Mouse (Mus musculus) brain, embryonic 18.5 days (tissue): ENCODE measurements around the gene Serpine1.
"Not testable (repeated sequence)": the region's sequence is repeated elsewhere in the genome, so short reads cannot be mapped to it uniquely, and the experiment has no call there.

Experiments used
- DNase-seq: peaks from one replicate; pipeline ENCODE4 v3.0.0-alpha.2; 2012; ENCODE audit warnings: low read depth, low spot score

The Serpine1 gene

DNA sequence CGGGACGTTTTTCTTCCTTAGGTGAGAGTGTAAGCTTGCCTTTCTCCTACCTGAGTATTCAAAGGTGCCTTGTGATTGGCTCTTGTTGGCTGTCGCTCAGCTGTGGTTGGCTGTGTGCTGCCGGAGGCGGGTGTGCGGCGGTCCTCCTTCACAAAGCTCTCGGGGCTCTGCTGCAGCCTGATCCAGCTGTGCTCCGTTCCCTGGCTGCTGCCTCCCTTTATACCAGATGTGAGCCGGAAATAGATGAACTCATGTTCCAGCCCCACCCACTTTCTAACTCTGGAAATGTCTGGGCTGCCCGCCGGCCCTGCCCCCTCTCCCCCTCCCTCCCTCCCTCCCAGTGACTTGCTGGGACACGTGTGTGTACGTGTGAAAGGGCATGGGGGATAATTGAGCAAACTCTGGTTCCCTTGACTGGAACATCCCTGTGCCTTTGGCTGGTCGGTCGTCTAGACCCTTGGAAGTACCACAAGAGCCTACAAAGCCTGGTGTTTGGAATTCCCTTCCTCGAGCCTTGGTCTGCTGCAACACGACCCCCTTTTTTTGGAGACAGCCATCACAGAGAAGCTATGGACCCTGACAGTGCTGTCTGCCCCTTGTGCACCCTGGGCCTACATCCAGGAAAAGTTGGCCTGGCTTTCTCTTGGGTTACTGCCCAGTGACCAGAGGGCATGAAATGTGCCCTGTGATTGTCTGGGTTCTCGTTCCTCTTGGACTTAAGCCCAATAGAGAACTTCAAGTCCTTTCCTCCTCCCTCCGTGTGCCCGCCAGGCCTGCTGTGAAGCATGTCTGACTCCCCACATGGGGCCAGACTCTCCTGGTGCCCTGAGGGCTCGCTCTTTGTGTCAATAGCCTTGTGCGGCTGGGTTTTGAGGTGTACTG is at the start of gene Serpine1:
Gene Serpine1 (minus strand): TSS at position 190 of the 882 bp plus-strand sequence.
- DNase-seq = no peak

DNA sequence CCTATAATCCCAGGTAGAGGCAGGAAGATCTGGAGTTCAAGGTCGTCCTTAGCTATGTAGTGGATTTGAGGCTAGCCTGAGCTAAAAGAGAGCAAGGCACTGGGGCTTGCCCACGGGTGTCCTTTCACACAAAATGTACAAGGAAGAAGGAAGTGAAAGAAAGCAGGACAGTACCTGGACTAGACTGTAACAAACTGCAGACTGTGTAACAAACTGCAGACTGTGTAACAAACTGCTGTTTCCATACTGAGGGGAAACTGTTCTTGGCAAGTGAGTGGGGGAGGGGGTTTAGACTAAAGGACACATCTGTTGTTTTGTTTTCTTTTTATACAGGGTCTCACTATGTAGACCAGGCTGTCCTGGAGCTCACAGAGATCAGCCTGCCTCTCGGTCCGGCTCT is 49.2 kb upstream of the Serpine1 start:
- no peak for DNase-seq

DNA sequence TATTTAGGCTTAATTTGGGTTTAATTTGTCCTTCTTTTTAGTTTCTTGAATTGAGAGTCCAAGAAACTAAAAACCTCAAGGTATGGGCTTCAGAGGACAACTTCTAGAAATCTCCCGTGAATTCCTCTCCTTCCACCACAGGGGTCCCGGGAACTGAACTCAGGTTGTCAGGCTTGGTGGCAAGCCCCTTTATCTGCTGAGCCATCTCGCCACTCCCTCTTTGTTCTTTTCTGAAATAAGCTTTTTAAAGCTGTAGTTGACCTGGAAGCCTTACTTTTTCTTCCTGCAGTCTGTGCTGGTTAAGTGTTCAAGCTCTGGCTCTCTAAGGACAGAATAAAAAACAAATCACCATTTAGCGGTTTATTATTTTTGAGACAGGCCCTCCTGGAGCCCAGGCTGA is 46.8 kb upstream of the Serpine1 start:
- no peak for DNase-seq

DNA sequence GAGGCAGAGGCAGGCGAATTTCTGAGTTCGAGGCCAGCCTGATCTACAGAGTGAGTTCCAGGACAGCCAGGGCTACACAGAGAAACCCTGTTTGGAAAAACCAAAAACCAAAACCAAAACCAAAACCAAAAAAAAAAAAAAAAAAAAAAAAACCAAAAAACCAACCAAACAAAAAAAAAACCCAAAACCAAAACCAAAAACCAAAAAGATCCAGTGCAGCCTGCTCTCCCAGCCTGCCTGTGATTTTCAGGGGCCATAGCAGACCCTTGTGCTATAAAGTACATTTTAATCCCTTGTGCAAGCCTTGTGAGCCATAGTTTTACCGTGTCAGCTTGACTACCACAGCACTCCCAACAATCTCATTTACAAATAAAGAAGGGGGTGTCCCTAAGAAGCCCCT is 45.9 kb upstream of the Serpine1 start:
- DNase-seq = not testable (repeated sequence)

DNA sequence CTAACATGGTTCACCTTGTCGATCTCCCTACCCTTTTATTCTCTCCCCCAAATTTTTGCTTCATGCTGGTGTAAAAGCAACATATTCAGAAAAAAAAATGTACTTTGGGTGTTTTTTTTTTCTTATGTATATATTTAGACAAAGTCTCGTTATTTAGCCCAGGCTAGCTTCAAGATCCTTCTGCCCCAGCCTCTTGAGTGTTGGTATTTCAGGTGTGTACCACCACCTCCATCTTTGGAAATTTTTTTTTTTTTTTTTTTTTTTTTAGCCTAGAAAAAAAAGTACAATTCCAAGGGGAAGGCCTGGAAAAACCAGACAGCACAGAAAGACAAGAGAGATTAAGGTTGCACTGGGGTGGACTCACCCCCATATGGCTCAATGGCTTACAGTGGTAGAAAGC is 44.9 kb upstream of the Serpine1 start:
- DNase-seq = no peak

DNA sequence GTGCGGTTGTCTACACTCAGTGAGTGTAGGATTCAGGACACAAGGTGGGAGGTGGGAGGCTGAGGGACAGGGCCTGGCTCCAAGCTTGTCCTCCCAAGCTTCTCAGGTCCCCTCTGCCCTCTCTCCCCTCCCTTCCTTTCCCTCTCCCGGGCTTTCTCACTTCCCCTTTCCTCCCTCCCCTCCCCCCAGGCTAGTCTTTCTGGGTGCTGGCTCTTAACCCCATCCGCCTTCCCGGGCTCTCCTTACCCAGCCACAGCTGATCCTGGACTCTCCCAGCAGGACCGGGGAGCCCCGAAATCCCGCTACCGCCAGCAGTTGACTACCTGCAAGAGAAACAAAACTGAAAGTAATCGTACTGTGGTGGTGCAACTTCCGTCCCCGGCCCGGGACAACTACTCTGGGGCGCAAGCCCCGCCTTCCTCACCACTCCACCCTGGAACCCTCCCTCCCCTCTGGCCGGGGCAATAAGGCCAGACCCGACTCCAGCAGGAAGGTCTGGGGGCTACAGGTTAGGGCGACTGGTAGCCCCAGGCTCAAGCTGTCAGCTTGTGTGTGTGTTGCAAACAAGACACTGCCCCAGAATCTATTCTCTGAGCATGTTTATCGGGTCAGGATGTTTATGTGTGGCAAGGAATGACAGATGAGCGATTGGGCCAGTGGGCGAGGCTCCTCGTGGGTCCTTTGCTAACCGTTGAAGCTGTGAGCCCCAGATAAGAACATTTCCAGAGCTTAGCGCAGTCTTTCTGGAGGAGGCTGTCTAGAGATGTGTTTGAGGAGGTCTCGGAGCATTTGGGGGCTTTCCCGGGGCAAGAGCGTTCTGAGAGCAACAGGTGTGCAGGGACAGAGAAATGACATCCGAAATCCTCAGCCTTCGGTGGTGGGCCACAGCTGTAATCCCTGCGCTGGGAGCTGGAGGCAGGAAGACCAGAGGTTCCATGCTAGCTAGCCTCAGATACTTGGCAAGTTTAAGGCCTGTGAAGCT is 44.1 kb upstream of the Serpine1 start, which contains the start of gene Trim56:
Gene Trim56 (minus strand): TSS at position 344 of the 982 bp plus-strand sequence.
- DNase-seq = no peak

DNA sequence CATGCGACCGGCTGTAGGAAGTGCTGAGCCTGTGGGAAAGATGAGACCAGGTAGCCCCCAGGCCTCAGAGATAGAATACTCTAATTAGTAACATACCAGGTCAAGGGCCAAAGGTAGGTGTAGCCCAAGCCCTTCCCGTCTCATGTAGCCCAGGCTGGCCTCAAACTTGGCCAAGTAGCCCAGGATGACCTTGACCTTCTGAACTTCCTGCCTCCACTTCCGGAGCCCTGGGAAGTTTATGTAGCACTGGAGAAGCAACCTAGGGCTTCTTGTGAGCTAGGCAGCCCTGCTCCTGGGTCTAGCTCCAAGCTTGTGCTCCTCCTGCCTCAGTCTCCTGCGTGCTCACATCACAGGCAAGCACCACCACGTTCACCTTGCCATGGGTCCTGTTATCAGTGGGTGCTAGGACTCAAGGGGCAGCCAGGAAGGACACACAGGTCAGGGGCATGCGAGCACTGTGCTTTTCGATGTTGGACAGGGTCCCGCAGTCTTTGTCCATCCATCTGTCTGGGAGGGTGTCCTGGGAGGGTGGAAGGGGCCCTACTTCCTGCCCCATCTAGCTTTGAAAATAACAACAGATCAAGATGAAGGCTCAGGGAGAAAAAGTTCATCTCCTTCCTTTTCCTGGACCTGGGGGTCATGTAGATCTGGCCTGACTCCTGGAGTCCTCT is 43.0 kb upstream of the Serpine1 start:
- no peak for DNase-seq

DNA sequence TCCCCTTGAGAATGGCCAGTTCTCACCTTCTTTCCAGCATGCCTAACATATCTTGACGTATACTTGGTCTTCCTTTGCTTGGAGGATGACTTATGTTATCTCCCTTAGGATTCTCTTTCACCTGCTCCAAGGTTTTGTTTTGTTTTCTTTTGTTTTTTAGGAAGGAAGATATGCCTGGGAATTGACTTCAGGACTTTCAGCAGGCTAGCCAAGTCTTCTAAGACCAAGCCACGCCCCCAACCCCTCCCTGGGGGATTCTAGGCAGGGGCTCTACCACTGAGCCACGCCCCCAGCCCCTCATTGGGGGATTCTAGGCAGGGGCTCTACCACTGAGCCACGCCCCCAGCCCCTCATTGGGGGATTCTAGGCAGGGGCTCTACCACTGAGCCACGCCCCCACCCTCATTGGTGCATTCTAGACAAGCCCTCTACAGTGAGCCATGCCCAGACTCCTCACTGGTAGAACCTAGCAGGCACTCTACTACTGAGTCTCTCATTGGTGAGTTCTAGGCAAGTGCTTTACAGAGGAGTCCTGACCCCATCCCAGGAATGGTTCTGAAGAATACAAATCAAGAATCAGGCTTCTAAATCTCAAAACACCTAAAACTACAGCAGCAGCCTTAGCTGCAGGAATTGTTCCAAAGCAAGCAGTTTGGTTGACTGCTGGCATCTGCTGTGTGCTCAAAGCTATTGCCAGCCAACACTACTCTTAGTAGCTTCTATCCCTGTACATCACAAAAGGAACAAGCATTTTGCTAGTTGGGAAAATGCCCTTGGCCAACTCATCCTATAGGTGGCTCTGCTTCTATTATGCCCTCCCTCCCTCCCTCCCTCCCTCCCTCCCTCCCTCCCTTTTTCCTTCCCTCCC is 39.7 kb upstream of the Serpine1 start:
- DNase-seq = no peak

DNA sequence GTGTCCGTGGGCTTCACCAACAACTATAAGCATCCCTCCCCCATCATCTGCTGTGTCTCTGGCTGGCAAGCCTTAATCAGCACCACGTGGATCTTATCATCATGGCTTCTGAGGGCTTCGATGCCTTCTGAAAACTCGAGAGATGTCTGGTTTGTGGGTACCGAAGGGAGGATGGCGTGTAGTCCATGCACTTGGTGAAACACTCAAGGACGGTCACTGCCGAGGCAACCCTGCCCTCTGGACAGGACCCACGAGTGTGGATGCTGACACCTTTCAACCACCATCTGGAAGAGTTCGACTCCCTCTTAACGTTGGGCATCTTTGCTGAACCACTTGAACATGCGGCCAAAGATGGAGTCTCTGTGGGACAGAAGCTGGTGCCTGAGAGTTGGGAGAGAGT is 38.8 kb upstream of the Serpine1 start:
- no peak for DNase-seq

DNA sequence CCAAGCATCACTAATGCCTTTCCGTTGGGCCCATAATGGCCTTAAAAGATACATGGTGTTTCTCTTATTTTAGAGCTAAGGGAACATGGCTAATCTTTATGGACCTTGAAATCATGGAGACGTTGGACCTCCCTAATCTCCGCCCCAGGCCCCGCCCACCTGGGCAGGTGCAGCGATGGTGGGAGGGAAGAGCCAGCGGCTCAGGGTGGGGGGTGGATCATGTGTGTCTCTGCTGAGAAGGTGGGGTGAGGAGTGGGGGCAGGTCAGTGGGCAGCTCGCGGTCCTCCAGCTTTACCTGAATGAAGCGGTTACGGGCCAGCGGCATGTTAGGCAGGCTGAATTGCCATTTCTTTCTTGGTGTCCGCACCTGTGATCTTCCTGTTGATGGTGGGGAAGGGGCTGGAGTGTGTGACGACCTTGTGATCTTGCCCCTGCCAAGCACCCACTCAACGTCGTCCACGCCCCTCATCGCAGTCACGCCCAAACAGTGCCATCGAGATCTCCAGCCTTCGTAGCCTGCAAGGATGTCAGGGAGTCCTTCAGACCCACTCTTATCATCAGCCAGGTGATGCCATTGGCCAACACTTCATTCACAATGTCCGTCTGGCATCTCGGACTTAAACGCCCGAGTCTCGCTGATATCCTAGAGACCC is 38.0 kb upstream of the Serpine1 start:
- DNase-seq = no peak

DNA sequence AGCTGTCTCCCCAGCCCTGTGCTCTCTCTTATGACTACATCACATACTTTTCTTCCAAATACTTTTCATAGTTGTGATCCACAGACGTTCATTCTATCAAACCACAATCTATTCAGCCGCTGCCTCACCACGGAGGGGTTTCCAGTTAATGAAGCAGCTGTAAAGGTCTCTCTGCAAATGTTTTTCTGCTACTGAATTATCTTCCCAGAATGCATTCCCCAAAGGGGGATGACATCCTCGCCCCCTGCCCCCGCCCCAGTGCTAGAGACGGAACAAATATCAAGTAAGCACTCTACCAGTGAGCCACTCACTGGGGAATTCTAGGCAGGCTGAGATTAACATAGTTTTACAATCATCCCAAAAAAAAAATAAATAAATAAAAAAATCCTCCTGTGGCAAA is 36.0 kb upstream of the Serpine1 start:
- DNase-seq = no peak

DNA sequence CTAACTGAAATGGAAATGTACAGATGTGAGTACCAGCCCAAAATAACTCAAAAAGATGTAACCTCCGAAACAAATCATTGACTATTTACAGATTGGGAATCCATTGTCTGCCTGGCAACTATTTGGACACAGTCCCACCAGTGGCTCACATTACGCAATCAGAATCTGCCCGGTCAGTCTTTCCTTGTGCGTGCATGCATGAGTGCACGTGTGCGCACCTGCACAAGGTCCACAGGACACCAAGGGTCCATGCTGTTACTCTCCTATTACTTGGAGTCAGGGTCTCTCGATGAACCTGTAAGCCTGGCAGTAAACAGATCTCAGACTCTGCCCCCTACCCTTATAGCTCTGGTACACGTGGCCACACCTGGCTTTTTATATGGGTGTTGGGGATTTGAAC is 35.6 kb upstream of the Serpine1 start:
- DNase-seq = no peak

DNA sequence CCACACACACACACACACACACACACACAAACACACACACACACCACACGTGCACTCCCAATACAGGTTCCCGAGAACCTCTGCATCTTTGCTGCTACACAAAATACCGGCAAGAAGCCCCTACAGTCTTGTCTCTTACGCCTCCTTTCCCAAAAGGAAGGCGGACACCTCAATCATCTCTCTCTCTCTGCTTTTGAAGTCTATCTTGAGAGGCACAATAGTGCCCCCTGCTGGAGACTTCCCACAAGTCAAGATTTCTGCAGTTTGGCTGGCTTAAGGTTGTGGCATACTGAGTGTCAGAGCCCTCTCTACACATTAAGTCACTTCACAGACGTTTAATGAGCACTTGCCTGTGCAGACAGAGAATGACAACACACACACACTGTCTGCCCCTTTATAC is 35.0 kb upstream of the Serpine1 start:
- DNase-seq = peak; percentile 70

DNA sequence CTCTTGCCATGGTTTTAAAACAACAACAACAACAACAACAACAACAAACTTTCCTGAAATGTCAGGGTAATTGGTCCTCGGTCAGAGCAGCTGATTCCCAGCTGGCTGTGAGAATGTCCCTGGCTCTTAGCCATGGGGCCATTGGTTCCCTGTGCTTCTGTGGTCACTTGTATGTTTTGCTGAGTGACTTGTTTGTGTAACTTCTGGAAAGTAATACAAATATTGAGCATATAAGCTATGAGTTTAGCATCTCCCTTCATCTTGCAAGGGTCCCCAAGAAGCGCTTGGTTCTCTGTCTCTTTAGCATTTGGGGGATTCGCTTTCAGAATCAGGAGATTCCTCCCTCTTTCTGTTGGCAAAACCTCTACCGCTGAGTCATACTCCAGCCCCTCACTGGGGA is 34.4 kb upstream of the Serpine1 start:
- DNase-seq = no peak

DNA sequence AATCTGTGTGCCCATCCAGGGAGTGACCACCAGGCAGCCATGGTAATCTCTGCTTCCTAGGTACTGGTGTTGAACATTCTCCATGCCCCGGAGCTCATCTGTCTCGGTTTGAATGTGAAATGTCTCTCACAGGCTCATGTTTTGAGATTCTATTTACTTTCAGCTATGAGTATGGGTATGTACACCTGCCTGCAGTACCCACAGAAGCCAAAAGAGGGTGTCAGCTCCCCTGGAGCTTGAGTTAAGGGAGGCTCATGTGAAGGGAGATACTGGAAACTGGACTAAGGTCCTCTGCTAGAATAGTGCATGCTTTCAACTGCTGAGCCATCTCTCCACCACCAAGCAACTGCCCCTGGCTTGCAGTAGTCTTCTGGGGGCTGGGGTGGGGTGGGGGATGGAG is 31.9 kb upstream of the Serpine1 start:
- no peak for DNase-seq

DNA sequence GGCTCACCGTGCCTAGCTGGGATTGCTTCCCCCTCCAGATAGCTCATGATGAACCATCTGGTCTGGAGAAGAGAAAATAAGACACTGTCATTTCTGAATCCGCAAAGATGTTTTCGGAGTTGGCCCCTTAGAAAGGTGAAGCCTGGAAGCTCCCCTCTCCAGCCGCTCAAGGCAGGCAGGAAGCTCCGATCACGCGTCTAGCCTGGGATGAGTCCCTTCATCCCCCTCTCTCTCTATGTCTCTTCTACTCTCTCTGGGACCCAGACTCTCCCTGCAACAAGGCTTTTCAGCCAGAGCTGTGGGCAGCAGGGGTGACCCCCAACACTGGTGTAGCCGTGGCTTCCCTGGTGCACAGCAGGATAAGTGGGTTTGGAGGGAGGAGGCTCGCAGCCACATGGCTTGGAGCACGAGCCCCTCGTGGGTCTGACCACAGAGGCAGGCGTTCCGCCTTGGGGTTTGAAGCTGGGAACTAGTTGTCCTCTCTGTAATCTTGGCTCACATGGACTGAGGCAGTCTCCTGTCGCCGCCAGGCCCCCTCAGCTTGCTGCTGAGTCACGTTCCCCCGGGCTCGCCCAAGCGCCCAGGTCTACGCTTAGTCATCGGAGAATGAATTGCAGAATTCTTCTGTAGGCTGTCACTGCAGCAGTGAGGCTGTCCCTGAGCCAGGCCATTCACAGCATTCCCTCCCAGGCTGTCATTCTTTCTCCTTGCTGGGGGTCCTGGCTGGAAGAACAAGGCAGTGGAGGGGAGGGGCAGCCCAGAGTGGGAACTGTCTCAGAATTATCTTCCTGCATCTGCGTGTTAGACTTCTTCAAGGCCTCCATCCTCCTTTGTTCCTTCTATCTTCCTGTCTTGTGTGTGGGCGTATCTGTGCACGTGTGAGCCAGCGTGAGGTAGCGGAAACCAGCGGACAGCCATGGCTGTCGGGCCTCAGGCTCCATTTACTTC is 30.8 kb upstream of the Serpine1 start:
- DNase-seq = no peak

DNA sequence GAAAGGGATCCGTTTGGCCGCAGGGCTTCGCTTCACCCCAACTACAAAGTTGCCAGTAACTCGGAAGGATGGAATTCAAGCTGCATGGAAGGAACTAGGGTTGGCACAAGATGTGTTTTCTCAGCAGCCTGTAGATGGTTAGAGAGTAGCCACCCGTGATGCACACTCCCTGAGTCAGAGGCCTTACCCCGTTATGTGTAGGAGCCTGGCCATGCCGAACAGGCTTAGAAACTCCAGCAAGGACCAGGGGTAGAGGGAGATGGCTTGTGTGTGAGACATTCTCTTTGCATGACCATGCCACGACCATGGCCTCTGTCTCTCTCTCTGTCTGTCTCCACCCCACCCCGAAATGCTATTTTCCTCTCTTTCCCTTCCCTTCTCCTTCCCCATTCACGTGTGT is 30.0 kb upstream of the Serpine1 start:
- DNase-seq = no peak

DNA sequence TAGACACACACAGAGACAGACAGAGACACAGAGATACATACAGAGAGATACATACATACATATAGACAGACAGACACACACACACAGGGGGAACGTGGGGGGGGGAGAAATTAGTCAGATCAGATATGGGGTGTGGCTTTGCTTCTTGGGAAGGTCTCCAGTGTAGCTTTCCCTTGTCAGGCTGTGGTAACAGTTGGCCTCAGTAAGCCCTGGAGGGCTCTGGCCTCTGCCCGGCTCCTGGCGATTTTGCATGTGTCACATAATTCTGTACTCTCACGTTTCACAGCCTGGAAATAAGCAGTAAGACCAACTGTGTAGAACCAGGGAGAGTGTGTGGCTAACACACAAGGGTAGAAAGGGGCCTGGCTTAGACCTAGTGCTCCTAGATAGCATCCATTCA is 28.6 kb upstream of the Serpine1 start:
- no peak for DNase-seq

DNA sequence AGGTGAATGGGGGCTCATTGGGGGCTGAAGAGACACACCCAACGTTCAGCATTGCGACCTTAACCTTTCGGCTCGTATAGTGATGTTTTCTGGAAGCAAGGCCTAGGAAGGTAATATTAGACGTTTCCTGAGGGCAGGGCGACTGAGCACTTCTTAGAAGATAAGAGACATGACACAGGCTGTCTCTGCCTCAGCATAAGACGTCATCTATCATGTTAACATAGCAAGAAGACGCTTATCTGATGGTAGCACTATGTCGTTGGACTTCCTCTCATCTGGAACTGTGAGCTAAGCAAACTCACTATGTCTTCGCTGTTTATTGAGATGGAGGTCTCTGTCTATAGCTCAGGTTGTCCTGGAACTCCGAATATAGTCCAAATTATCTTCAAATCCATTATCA is 26.4 kb upstream of the Serpine1 start:
- no peak for DNase-seq
